Mouse (Mus musculus): Measurements from ENCODE around the gene Gm19668.
"Not testable (repeated sequence)": the region's sequence is repeated elsewhere in the genome, so short reads cannot be mapped to it uniquely, and the experiment has no call there.

Gm19668 gene

GRCm38 (mm10) chr10:77771225-77771624 is 27.7 kb downstream of the Gm19668 start, which contains the start of gene Gm3238:
Gene Gm3238 (minus strand): TSS chr10:77771325.
- DNase-seq (ENCODE audit: extremely low read depth, low read depth, low spot score), result not testable (repeated sequence)

- DNase-seq (ENCODE audit: extremely low read depth, low read depth, low spot score), result no peak
Observed at GRCm38 (mm10) chr10:77769727-77770126, 29.2 kb downstream of the Gm19668 start.

GRCm38 (mm10) chr10:77759582-77759981 is 39.4 kb downstream of the Gm19668 start, which contains the start of gene Gm3233:
Gene Gm3233 (minus strand): TSS chr10:77759682.
- not testable (repeated sequence) for DNase-seq (ENCODE audit: extremely low read depth, low read depth, low spot score)

- no peak for DNase-seq (ENCODE audit: extremely low read depth, low read depth, low spot score)
Observed at GRCm38 (mm10) chr10:77753448-77753847, 45.5 kb downstream of the Gm19668 start.

GRCm38 (mm10) chr10:77752312-77752711 is 46.6 kb downstream of the Gm19668 start:
- DNase-seq (ENCODE audit: extremely low read depth, low read depth, low spot score), result not testable (repeated sequence)

GRCm38 (mm10) chr10:77751254-77751653 is 47.7 kb downstream of the Gm19668 start, which contains the start of gene Gm9736:
Gene Gm9736 (minus strand): TSS chr10:77751354.
- not testable (repeated sequence) for DNase-seq (ENCODE audit: extremely low read depth, low read depth, low spot score)

GRCm38 (mm10) chr10:77750686-77751085 is 48.2 kb downstream of the Gm19668 start:
- DNase-seq (ENCODE audit: extremely low read depth, low read depth, low spot score), result not testable (repeated sequence)

Data from fat pad, adult 2 months (tissue).